Comparison of ENCODE assay signal across 10 mouse cellular contexts in the genomic region with DNA sequence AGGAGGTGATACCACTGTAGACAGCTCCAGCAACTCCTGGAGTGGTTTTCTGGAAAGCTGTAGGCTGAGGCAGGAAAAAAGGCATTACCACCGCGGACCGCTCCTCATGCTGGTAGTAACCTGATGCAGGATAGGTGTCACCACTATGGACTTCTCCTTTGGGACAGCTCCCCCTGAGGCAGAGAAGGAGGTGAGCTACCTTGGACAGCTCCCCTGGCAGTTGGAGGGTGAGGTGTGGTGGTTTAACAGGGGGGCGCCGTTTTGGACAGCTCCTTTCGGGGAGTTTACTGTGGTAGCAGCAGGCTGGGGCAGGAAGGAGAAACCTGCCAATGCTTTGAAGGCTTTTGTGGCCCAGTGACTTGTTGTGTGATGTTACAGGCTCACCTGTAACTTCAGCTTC. TPM values are rescaled to one million over a fixed set of nuclear protein-coding genes. Genes with fewer than 3 reads are reported as not detected.
DNase-seq lines count a peak whose midpoint lies in the region; ATAC-seq lines count a peak whose summit lies in the region.
"Had no signal": no experiment of that assay in that cellular context is flagged by ENCODE, and none has a peak within 500 bp of the region (broad histone marks: within the 10 kb centered on the region; RNA-seq: fewer than 3 reads in every experiment).

No protein-coding gene starts in this region.

- peaks cover 8% of the 10 kb centered on the region; the same call in 1 of the 2 replicates for H3K36me3 ChIP-seq in midbrain, embryonic 16.5 days (ENCODE audit: control insufficient read depth, insufficient read depth, low read length)
- H3K36me3 ChIP-seq in midbrain, embryonic 13.5 days: peaks cover 25% of the 10 kb centered on the region

- DNase-seq in kidney, postnatal 10 days: peak; percentile 76
- peak; percentile 69 for DNase-seq in mesoderm, embryonic 11.5 days (ENCODE audit: low read depth, low spot score)
- no peak for DNase-seq in layer of hippocampus, postnatal 36 days
- DNase-seq in frontal cortex, postnatal 36 days (ENCODE audit: low spot score in 2 of 2): no peak
- no peak for DNase-seq in layer of hippocampus, adult 9-11 months

- H3K27ac ChIP-seq in midbrain, embryonic 16.5 days (ENCODE audit: low read length): no peak overlapping the region
- H3K27ac ChIP-seq in midbrain, embryonic 13.5 days: no peak overlapping the region

- no peak overlapping the region for H3K4me2 ChIP-seq in midbrain, embryonic 16.5 days (ENCODE audit: low read length)
- H3K4me2 ChIP-seq in midbrain, embryonic 13.5 days (replicated peaks): no peak overlapping the region

- H3K9ac ChIP-seq in midbrain, embryonic 16.5 days (ENCODE audit: low read depth, low read length): no peak overlapping the region
- no peak overlapping the region for H3K9ac ChIP-seq in midbrain, embryonic 13.5 days (replicated peaks)

- H3K9me3 ChIP-seq in midbrain, embryonic 16.5 days (replicated peaks; ENCODE audit: control insufficient read depth, low read length, poor library complexity, severe bottlenecking): no peaks in the 10 kb centered on the region
- H3K9me3 ChIP-seq in midbrain, embryonic 13.5 days: no peaks in the 10 kb centered on the region

- no peaks in the 10 kb centered on the region for H3K27me3 ChIP-seq in midbrain, embryonic 16.5 days (ENCODE audit: control insufficient read depth, insufficient read depth, low read depth, low read length)
- H3K27me3 ChIP-seq in midbrain, embryonic 13.5 days: no peaks in the 10 kb centered on the region
- H3K27me3 ChIP-seq: megakaryocyte, embryonic 14.5 days had no signal

- no peak overlapping the region for H3K4me3 ChIP-seq in midbrain, embryonic 16.5 days (ENCODE audit: low read depth, low read length)
- no peak overlapping the region for H3K4me3 ChIP-seq in midbrain, embryonic 13.5 days (replicated peaks)
- H3K4me3 ChIP-seq: megakaryocyte, embryonic 14.5 days had no signal

- 0 out of 2 replicates have a peak, but pooled peaks have one; percentile 40 for ATAC-seq in midbrain, embryonic 16.5 days
- ATAC-seq in midbrain, embryonic 13.5 days: no peak
- peak; percentile 99 for ATAC-seq in common myeloid progenitor, adult 5-6 weeks (replicated peaks; ENCODE audit: low read depth, poor library complexity, severe bottlenecking)

- 29% methylated on average over 6 of the region's 6 CpGs for WGBS in midbrain, embryonic 16.5 days
- 32% methylated on average over 6 of the region's 6 CpGs for WGBS in midbrain, embryonic 13.5 days

- peaks cover 3% of the 10 kb centered on the region; the same call in 1 of the 2 replicates for H3K4me1 ChIP-seq in midbrain, embryonic 16.5 days (ENCODE audit: control insufficient read depth, insufficient read depth, low read length)
- H3K4me1 ChIP-seq in midbrain, embryonic 13.5 days (replicated peaks): peaks cover 7% of the 10 kb centered on the region
- H3K4me1 ChIP-seq: megakaryocyte, embryonic 14.5 days had no signal

RNA-seq across cellular contexts. Expression of a gene that starts 42.8 kb away (rescaled TPM):
- polyA plus RNA-seq in midbrain, embryonic 16.5 days (2015; fragmentation: Nextera tagmentation; extraction: Ambion mirVana): not detected in 2 replicates
- polyA plus RNA-seq in midbrain, embryonic 13.5 days (2015; fragmentation: Nextera tagmentation; extraction: Ambion mirVana): not detected in 2 replicates
- not detected in 2 replicates for total RNA-seq in common myeloid progenitor, adult 5-6 weeks (2017)
- not detected for total RNA-seq in layer of hippocampus, postnatal 36 days (2021)
- total RNA-seq: adrenal gland, postnatal 4 days had no signal

Comparison
In these comparisons a context has a peak if more than half of its experiments do, and no peak if none do; other contexts are left out.
1. DNase-seq: peak in kidney, postnatal 10 days (single experiment) and mesoderm, embryonic 11.5 days (single experiment); none in layer of hippocampus, postnatal 36 days (0 of 2), frontal cortex, postnatal 36 days (0 of 2) and layer of hippocampus, adult 9-11 months (single experiment).